Mouse (Mus musculus): ENCODE measurements at regions not wholly inside any gene's neighbourhood (a gene's known extent, or its start where the extent isn't known, plus 50 kb on each side); places are given as distances from the start of the nearest gene placed in this dataset.

DNA sequence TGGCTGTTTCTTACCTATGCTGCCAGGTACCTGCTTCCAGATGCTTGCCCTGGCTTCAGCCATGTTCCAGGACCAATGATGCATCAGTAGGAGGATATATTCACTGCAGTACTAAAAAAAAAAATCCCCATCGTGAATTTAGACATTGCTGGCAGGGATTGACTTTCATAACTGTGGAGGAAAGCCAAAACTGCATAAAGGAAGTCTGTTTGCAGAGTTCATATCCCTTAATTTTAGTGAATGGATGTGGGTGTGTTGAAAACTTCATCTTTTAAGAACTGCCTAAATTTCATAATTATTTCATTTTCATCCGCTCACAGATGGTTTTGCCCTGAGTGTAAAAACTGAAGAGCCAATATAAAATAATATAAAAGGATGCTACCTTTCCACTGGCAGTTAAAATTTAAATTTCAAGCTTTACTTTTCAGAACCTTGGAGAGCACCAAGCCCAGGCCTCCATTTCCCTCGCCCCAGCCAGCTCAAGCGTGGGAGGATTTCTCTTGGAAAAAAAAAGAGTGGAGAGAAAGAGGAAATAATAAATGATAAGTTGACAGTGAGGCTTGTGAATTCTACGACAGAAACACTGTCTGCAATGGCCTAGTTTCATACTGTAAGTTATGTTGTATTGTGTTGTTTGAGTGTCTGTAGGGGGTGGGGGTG, 50.3 kb upstream of the Akt3 start:
- Histone ChIP-seq H3K4me3 (ENCODE audit: low read depth, low read length) (no peak overlapping the region), H3K9me3 (ENCODE audit: control insufficient read depth, low read length) (no peaks in the 10 kb centered on the region), H3K36me3 (ENCODE audit: control insufficient read depth, insufficient read depth, low read length) (no peaks in the 10 kb centered on the region), H3K4me1 (ENCODE audit: control insufficient read depth, insufficient read depth, low read length) (peaks cover 3% of the 10 kb centered on the region; the same call in 1 of the 2 replicates), H3K9ac (ENCODE audit: low read length) (no peak overlapping the region), H3K27me3 (ENCODE audit: control insufficient read depth, insufficient read depth, low read length) (no peaks in the 10 kb centered on the region), H3K4me2 (no peak overlapping the region), H3K27ac (ENCODE audit: low read depth, low read length) (no peak overlapping the region)
- WGBS = 41% methylated on average over 5 of the region's 5 CpGs
- DNase-seq (ENCODE audit: low spot score, missing footprints) = peak; percentile 88
- no peak for ATAC-seq (ENCODE audit: low FRiP score)
